Mouse (Mus musculus) midbrain, postnatal 0 days (tissue): ENCODE data around the gene Rnf144b. TPM values are rescaled to one million over a fixed set of nuclear protein-coding genes. Genes with fewer than 3 reads are reported as not detected.
A peak's percentile ranks its signal among the peaks of the same experiment; 100 is the strongest.

Experiments used
- ATAC-seq: fragments of 200-750 bp; cut with Nextera tagmentation; 2 replicates; pipeline ENCODE4 v1.8.0; 2017; ENCODE audit warnings: moderate number of reproducible peaks, mild to moderate bottlenecking, moderate TSS enrichment, moderate library complexity; ENCODE audit not compliant: low FRiP score
- DNase-seq: peaks from one replicate; pipeline ENCODE4 v3.0.0-alpha.2; 2015; ENCODE audit warnings: low spot score
- H3K27ac ChIP-seq: fragments of 300-500 bp; sonication (generic); 2 replicates; pipeline ENCODE4 v1.5.1; 2014; ENCODE audit warnings: low read depth, mild to moderate bottlenecking, low read length, mixed read lengths
- H3K27me3 ChIP-seq: fragments of 300-500 bp; sonication (generic); 2 replicates; pipeline ENCODE4 v1.6.1; 2014; ENCODE audit warnings: low read length, control low read depth, mixed read lengths; ENCODE audit not compliant: insufficient read depth
- H3K36me3 ChIP-seq: fragments of 300-500 bp; sonication (generic); 2 replicates; pipeline ENCODE4 v1.6.1; 2014; ENCODE audit warnings: low read length, control low read depth, mixed read lengths; ENCODE audit not compliant: insufficient read depth
- H3K4me1 ChIP-seq: fragments of 300-500 bp; sonication (generic); 2 replicates; pipeline ENCODE4 v1.6.1; 2014; ENCODE audit warnings: mild to moderate bottlenecking, control low read depth, antibody characterized with exemption, low read length, mixed read lengths; ENCODE audit not compliant: insufficient read depth
- H3K4me2 ChIP-seq: fragments of 300-500 bp; sonication (generic); 2 replicates; pipeline ENCODE4 v1.6.1; 2014; ENCODE audit warnings: low read depth, mild to moderate bottlenecking, low read length, mixed read lengths; ENCODE audit not compliant: poor library complexity, severe bottlenecking
- H3K4me3 ChIP-seq: fragments of 300-500 bp; sonication (generic); 2 replicates; pipeline ENCODE4 v1.5.1; 2014; ENCODE audit warnings: low read depth, mild to moderate bottlenecking, low read length, moderate library complexity
- H3K9ac ChIP-seq: fragments of 300-500 bp; sonication (generic); replicated peaks from 2 replicates; pipeline ENCODE4 v1.6.1; 2014; ENCODE audit warnings: mild to moderate bottlenecking, low read length, moderate library complexity, mixed read lengths; ENCODE audit not compliant: poor library complexity, severe bottlenecking
- H3K9me3 ChIP-seq: fragments of 300-500 bp; sonication (generic); 2 replicates; pipeline ENCODE4 v1.6.1; 2016; ENCODE audit warnings: low read length, control low read depth
- CTCF ChIP-seq: IDR thresholded peaks from 2 replicates; pipeline ENCODE4 v1.5.1; 2016; ENCODE audit warnings: antibody characterized with exemption, mild to moderate bottlenecking
- WGBS: fragments of 180-500 bp; shearing (Covaris S2); extraction: QIAGEN DNeasy Blood & Tissue Kit; methylation state at CpG from one replicate; pipeline ENCODE4 v1.1.7; 2014; 5-methylcytosine and 5-hydroxymethylcytosine counted together
- polyA plus RNA-seq: library from polyadenylated mRNA; unstranded; fragments of >200 nt; fragmentation: Nextera tagmentation; extraction: Ambion mirVana; gene quantifications from 2 replicates; pipeline ENCODE4 v1.2.1, GENCODE M21; 2015
- total RNA-seq: library from RNA; depleted of rRNA; stranded (reverse); fragments of >200 nt; gene quantifications from 2 replicates; pipeline ENCODE4 v1.2.3, GENCODE M21; 2014

The Rnf144b gene
- total and polyA plus RNA-seq, 2 experiments from 2014 or later, result 1.9 to 4.1 TPM

GRCm38 (mm10) chr13:47238131-47238530 is 115.7 kb downstream of the Rnf144b start:
- ATAC-seq (no peak), DNase-seq (no peak)
- no peak overlapping the region for H3K4me2 ChIP-seq
- no peak for TF ChIP-seq CTCF
- no peaks in the 10 kb centered on the region for H3K9me3 ChIP-seq
- no peak overlapping the region for H3K27ac ChIP-seq
- H3K9ac ChIP-seq, result no peak overlapping the region
- H3K36me3 ChIP-seq, result no peaks in the 10 kb centered on the region
- no peaks in the 10 kb centered on the region for H3K4me1 ChIP-seq
- WGBS, result 81% methylated on average over 17 of the region's 17 CpGs
- no peak overlapping the region for H3K4me3 ChIP-seq
- no peaks in the 10 kb centered on the region for H3K27me3 ChIP-seq

GRCm38 (mm10) chr13:47243569-47243968 is 121.1 kb downstream of the Rnf144b start:
- no peaks in the 10 kb centered on the region for H3K9me3 ChIP-seq
- no peak overlapping the region for H3K4me2 ChIP-seq
- 0 out of 2 replicates have a peak, but pooled peaks cover 8% of the 10 kb centered on the region for H3K4me1 ChIP-seq
- H3K27me3 ChIP-seq, result no peaks in the 10 kb centered on the region
- H3K36me3 ChIP-seq, result no peaks in the 10 kb centered on the region
- H3K9ac ChIP-seq, result no peak overlapping the region
- H3K27ac ChIP-seq, result no peak overlapping the region
- DNase-seq (no peak), ATAC-seq (no peak)
- H3K4me3 ChIP-seq, result no peak overlapping the region
- TF ChIP-seq CTCF, result no peak
- 95% methylated on average over 6 of the region's 6 CpGs for WGBS

- Histone ChIP-seq H3K4me3 (no peak overlapping the region), H3K9me3 (no peaks in the 10 kb centered on the region), H3K36me3 (no peaks in the 10 kb centered on the region), H3K27ac (0 out of 2 replicates have a peak overlapping the region, but pooled peaks have one; percentile 0), H3K4me2 (no peak overlapping the region), H3K27me3 (no peaks in the 10 kb centered on the region), H3K4me1 (0 out of 2 replicates have a peak, but pooled peaks cover 8% of the 10 kb centered on the region), H3K9ac (no peak overlapping the region)
- peak; percentile 79 for DNase-seq
- TF ChIP-seq CTCF, result no peak
- ATAC-seq, result peak; percentile 68
- WGBS, result 30% methylated on average over 11 of the region's 11 CpGs
Observed at GRCm38 (mm10) chr13:47244771-47245170, 122.3 kb downstream of the Rnf144b start.

DNA sequence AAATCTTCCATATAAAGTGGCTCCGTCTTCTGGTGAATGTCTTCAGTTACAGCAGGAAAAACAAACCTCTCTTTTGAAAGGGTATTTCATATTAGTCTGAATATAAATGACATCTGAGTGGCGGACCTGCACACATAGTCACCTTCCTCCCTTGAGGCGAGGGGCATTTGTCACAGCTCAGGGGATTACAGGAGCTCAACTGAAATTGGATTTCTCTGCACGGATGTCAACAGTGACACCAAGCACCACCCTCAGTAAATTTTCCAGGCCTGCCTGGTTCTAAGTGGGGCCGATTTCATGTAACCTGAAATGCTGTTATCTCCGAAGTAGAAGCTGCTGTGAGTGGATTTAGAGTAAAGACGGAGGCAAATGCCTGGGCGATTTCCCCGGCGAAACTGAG is 124.0 kb downstream of the Rnf144b start:
- ATAC-seq, result no peak
- no peaks in the 10 kb centered on the region for H3K36me3 ChIP-seq

DNA sequence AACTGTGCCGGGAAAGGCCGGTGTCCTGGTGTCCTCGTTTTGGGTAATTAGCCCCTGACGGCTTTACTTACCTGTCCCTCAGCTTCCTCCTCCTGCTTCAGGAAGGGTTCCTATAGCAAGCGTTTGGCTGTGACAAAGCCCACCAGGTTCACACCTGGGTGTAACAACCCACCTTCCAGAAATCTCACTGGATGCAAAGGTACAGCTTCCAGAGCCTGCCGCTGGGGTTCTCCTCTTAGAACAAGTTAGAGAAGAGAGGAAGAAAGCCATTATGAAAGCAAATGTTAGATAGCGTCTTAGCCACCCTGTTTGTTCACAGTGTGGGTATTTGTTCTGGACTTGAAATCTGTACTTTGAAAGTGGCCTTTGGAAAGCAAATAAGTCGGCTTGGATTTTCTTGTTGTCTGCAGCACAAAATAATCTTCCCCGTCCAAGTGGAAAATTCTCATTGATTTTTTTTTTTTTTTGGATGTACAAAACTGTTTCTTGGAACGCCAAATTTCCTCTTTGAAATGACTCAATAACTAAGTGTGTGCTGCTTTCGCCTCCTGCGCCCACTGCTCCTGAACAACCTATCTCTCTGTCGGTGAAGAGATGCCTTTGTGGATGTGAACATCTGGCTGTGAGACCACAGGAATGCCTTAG is 124.8 kb downstream of the Rnf144b start:
- Histone ChIP-seq H3K4me2 (no peak overlapping the region), H3K27me3 (no peaks in the 10 kb centered on the region), H3K9ac (no peak overlapping the region), H3K36me3 (no peaks in the 10 kb centered on the region), H3K27ac (no peak overlapping the region), H3K4me3 (no peak overlapping the region), H3K9me3 (no peaks in the 10 kb centered on the region), H3K4me1 (0 out of 2 replicates have a peak, but pooled peaks cover 8% of the 10 kb centered on the region)
- no peak for DNase-seq
- ATAC-seq, result no peak
- TF ChIP-seq CTCF, result no peak
- WGBS, result 45% methylated on average over 13 of the region's 13 CpGs

More for the DNA sequence above, 124.0 kb downstream of the Rnf144b start:
- H3K9me3 ChIP-seq, result no peaks in the 10 kb centered on the region
- H3K4me3 ChIP-seq, result no peak overlapping the region
- H3K27ac ChIP-seq, result 0 out of 2 replicates have a peak overlapping the region, but pooled peaks have one; percentile 18
- H3K4me2 ChIP-seq, result no peak overlapping the region
- 24% methylated on average over 10 of the region's 10 CpGs for WGBS
- H3K4me1 ChIP-seq, result 0 out of 2 replicates have a peak, but pooled peaks cover 8% of the 10 kb centered on the region
- no peaks in the 10 kb centered on the region for H3K27me3 ChIP-seq
- DNase-seq, result no peak
- peak; percentile 46; the same call in 1 of the 2 replicates for TF ChIP-seq CTCF
- H3K9ac ChIP-seq, result no peak overlapping the region

GRCm38 (mm10) chr13:47248289-47249010 is 126.0 kb downstream of the Rnf144b start:
- ATAC-seq, result no peak
- H3K9ac ChIP-seq, result no peak overlapping the region
- H3K36me3 ChIP-seq, result no peaks in the 10 kb centered on the region
- peak overlapping the region; percentile 47; the same call in 1 of the 2 replicates for H3K27ac ChIP-seq
- H3K4me1 ChIP-seq, result 0 out of 2 replicates have a peak, but pooled peaks cover 8% of the 10 kb centered on the region
- H3K27me3 ChIP-seq, result no peaks in the 10 kb centered on the region
- H3K9me3 ChIP-seq, result no peaks in the 10 kb centered on the region
- no peak for TF ChIP-seq CTCF
- H3K4me3 ChIP-seq, result no peak overlapping the region
- WGBS, result 38% methylated on average over 8 of the region's 8 CpGs
- H3K4me2 ChIP-seq, result no peak overlapping the region
- peak; percentile 67 for DNase-seq
